Mouse (Mus musculus): ENCODE measurements around the gene Mpz.
"Not testable (repeated sequence)": the region's sequence is repeated elsewhere in the genome, so short reads cannot be mapped to it uniquely, and the experiment has no call there.

Gene Mpz

DNA sequence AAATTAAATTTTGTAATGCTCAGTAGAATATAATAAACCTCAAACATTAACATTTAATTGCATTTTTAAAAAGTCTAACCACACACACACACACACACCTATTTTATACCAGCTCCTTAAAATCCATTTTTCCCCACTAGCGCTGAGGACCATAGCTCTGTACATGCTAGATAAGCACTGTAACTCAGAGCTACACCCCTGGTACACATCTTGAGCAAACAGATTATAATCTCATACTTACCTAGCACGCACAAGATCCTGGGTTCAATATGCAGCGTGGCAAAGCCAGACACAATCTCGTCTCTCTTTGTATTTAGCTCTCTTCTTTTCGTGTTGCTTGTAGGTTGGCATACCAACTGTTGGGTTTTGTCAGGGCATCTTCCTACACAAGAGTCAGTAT lies 26.1 kb upstream of the Mpz start:
- in situ Hi-C loops (cut with MboI; ENCODE audit: low sequenced_read_pairs), result no loop called here

DNA sequence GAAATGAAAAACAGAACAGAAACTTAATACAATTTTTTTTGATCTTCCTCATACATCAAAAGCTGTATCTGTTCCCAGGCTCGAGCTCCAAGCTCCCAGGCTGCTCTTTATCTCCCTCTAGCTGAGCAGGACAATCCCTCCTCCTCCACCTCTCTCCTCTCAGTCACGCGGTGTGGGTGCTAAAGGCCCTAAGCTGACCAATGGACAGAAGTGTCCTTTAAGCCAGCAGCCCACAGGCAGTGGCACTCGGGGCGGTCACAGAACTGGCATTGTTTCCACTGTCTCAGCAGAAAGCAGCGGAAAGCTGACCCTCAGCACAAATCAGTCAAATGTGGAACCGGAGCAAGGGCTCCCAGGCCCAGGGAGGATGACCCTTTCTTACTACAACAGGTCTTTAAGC lies 21.3 kb upstream of the Mpz start:
- in situ Hi-C loops (cut with MboI; ENCODE audit: low sequenced_read_pairs), result no loop called here

DNA sequence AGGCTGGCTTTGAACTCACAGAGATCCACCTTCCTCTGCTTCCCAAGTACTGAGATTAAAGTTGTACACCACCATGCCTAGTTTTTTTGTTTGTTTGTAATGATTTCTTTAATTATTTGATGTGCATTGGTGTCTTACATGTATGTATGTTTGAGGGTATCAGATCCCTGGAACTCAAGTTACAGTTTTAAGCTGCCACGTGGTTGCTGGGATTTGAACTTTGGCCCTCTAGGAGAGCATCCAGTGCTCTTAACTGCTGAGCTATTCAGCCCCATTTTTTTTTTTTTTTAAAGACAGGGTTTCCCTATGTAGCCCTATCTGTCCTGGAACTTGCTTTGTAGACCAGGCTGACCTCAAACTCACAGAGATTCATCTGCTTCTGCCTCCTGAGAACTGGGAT lies 19.5 kb upstream of the Mpz start:
- in situ Hi-C loops (cut with MboI; ENCODE audit: low sequenced_read_pairs), result loop anchor here (5.0 kb wide), 1 partner anchor 91 kb away; the partner anchor contains the start of gene Tomm40l

DNA sequence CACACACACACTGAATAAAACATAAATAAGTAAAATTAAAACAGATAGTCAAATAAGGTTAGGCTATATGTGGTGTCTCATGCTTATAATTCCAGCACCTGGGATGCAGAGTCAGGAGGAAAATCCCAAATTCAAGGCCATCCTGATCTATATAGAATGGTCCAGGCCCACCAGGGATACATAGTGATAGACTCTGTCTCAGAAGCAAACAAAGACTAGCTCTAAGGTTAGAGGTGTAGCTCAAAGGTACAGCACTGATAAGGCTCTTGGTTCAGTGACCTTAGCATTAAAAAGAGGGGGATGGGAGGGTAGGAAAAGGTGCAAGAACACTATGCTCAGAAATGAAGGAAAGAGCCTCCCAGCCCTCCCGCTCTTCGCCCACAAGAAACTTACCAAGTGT lies 14.9 kb upstream of the Mpz start:
- in situ Hi-C loops (cut with MboI; ENCODE audit: low sequenced_read_pairs), result no loop called here

DNA sequence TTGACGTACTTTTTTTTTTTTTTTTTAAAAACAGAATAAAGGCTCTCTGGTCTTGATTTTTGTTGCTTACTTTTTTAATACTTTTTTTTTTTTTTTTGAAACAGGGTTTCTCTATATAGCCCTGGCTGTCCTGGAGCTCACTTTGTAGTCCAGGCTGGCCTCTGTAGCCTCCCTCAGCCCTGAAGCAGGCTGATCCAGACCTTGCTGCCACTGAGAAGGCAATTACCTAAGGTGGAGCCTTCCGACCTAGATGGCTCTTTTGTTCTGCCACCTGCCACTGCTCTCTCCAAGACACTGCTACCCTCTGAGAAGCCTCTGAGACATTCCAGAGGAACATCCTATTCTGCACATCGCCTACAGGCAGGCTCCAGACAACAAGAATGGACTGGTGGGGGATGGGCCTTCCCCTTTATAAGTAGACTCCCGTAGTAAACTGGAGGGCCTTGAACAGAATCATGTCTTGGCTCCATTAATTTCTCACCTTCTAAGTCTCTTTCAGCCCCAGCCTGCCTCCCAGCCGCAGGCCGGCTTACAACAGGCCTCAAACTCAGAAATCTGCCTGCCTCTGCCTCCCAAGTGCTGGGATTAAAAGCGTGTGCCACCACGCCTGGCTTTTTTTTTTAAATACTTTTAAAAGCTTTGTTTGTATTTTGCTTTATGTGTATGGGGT lies 12.9 kb upstream of the Mpz start:
- in situ Hi-C loops (cut with MboI; ENCODE audit: low sequenced_read_pairs), result not testable (repeated sequence)

DNA sequence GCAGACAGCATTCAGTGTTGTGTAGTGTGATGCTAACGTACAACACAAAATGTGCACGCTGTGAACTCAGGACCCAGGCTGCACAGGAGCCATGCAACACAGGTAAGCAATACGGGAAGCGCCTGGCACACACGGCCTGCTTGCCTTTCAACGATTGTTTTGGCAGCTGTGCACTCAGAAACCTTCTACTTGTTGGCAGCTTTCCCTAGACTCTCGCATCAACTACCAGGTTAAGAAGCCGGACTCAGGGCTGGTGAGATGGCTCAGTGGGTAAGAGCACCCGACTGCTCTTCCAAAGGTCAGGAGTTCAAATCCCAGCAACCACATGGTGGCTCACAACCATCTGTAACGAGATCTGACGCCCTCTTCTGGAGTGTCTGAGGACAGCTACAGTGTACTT lies 7.5 kb upstream of the Mpz start:
- in situ Hi-C loops (cut with MboI; ENCODE audit: low sequenced_read_pairs), result not testable (repeated sequence)

DNA sequence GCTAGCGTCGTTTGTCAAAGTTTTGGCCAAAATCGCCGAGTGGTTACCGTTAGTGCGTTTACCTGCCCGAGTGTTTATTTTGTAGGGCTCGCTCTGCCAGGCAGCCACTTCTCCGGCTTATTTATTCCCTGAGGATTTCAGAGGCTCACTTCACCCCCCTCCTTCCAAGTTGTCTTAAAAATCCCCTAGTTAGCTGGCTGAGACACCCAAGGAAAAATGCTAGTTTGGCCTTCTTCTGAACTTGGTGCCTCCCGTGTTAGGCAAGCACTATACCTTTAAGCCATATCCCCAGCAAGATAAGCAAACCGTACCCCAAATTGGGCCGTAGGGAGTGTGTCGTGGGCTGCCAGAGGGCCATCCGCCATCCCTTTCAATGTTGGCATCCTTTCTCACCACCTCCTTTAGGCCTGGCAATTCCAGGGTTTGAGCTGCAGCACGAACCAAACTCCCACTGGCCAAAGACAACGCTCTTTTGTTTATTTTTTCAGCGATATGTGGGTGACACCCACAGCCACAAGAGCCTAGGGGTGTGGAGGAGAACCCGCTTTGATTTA lies 404 bp downstream of the Mpz start:
- in situ Hi-C loops (cut with MboI; ENCODE audit: low sequenced_read_pairs), result no loop called here

DNA sequence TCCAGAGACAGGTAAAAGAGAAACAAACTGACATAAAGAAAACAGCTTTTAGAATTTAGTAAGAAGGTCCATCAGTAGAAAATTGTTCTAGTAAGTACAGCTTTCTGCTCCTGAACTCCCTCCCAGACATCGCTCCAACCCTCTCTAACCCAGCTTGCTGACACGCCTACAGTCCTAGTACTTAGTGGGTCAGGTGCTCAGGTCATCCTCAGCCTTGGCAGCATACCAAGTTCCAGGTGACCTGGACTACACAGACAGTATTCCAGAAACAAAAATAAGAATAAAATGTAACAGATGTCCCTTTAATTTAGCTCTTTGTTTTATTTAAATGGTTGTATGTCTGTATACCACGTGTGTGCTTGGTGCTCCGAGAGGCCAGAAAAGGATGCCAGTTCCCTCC lies 1.5 kb downstream of the Mpz start:
- in situ Hi-C loops (cut with MboI; ENCODE audit: low sequenced_read_pairs), result no loop called here

DNA sequence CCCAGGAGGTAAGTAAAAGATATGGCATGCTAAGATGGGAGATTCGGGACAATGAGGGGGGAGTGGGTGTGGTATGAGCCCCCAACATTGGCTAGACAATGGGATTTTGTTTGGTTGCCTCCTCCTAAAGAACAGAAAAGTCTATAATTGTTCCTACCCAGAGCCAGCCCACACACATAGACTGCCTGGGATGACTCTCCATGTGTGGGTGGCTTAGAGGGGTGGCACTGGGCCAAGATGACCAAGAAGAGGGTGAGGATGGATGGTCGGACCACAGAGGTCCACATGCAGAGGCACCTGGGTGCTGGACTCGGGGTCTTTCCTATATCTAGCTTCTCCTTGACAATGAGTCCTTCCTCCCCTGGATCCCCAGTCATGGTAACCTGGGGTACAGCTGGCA lies 6.1 kb downstream of the Mpz start:
- in situ Hi-C loops (cut with MboI; ENCODE audit: low sequenced_read_pairs), result no loop called here

DNA sequence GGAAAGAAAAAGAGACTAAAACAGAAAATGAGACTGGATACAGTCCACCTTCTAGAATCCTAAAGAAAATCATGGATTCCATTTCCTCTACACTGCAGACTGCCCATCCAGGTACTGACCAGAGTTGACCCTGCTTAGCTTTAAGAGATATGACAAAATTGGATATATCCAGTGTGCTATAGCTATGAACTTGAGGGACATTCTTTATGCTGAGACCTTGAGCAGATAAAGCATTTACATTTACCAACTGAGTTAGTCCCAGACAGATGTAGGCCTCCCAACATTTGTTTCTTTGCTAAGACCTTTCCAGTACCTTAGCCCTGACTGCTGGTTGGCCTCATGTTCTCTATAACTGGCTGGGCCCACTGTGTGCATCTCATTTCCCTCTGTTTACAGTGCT lies 7.5 kb downstream of the Mpz start:
- in situ Hi-C loops (cut with MboI; ENCODE audit: low sequenced_read_pairs), result no loop called here

DNA sequence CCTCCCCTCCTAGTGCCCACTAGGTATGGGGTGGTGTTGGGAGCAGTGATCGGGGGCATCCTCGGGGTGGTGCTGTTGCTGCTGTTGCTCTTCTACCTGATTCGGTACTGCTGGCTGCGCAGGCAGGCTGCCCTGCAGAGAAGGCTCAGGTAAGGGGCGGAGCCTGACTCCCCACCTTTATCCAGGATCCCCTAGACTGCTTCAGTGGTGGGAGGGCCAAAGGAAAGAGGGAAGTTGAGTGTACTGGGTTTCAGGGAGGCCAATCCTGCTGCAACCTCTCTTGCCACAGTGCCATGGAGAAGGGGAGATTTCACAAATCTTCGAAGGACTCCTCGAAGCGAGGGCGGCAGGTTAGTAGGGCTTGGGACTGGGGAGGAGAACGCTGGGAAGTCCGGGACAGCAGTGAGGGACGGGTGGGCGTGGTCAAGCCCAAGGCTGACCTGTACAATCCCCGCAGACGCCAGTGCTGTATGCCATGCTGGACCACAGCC lies 9.0 kb downstream of the Mpz start:
- in situ Hi-C loops (cut with MboI; ENCODE audit: low sequenced_read_pairs), result no loop called here

DNA sequence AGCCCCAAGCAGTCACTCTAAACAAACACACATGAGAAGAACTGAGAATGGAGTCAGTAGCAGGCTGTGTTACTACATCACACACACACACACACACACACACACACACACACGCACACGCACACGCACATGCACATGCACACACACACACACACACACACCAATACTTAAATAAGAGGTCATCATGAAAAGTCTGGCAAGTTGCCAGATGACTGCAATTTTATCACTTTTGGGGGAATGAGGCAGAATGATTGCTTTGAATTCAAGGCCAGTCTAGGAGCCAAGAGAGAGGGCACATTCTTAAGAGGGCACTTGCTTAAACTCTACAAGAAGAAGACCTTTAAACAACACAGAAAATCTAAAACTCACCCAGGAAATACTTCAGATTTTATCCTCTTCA lies 12.0 kb downstream of the Mpz start:
- in situ Hi-C loops (cut with MboI; ENCODE audit: low sequenced_read_pairs), result no loop called here

DNA sequence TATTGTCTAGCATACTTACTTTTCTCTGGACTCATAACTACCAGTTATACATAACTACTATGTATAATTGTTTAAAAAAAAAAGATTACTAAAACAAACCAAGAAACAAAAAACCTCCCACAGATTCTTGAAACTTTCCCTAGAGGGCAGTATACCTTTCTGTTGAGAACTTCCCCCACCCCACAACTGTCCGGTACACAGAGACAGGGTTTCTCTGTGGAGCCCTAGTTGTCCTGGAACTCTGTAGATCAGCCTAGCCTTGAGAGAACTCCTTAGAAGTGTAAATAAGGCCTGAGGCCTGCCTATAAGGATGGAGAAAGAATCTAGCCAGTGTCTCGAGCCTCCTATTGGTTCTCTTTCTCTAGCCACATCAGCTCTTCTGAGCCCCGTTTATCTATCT lies 13.7 kb downstream of the Mpz start:
- in situ Hi-C loops (cut with MboI; ENCODE audit: low sequenced_read_pairs), result no loop called here

DNA sequence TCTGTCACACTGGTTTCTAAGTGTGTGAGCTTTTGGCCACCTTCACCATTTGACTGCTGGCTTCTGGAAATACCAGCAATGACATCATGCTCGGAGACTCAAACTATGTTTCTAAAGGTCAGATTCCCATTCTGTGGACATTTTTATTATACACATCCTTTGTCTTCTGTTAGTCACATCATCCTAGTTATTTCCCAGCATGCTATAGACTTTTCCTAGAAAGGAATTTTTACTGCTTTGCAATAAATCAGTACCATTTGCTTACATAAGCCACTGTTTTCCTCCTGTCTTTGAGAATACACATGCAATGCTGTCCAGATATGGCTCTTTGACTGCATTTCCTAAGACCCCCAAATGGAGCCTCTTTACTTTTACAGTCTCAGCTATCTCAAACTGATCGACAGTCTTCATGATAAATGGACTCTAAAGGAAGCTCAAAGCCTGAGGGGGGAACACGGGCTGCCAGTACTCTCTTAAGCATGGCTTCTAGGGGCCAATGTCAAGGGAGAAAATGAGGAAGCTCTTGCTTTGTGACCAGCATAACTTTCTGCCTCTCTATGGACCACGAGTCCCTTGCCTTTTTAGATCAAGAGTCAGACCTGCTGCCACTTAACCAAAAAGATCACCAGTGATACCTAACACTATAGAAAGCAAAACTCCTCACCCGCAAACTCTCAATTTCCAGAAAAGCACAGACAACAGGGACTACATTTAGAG lies 15.3 kb downstream of the Mpz start:
- in situ Hi-C loops (cut with MboI; ENCODE audit: low sequenced_read_pairs), result no loop called here

DNA sequence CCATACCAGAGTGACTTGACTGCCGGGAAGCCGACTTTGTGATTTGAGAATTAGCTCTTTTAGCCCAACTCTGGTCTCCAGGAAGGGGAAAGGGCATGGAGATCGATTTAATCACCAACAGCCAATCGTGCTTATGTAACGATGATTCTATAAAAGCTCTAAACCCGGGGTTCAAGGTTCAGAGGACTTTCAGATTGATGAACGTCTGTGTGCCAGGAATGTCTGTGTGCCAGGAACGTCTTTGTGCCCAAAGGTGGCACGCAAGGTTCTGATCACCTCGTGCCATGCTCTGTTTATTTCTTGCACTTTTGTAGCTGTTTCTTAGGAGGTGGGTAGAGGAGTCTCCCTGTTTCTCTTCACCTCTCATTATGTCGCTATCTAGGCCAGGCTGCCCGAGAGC lies 18.4 kb downstream of the Mpz start:
- in situ Hi-C loops (cut with MboI; ENCODE audit: low sequenced_read_pairs), result no loop called here

DNA sequence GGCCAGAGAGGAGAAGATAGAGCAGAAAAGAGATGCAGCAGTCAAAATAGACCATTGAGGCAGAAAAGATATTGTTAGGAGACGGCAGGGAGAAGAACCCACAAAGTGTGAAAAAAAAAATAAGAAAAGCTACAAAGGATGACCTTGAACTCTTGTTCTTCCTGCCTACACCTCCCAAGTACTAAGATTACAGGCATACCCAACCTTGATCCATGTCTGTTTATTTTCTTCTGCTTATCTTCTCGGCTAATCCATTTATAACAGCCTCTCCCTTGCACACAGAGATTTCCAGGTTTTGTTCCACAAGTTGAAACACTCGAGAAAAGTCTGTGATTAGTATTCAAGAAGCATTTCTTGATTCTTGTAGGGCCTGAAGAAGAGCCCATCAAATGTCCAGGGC lies 19.4 kb downstream of the Mpz start:
- in situ Hi-C loops (cut with MboI; ENCODE audit: low sequenced_read_pairs), result no loop called here

DNA sequence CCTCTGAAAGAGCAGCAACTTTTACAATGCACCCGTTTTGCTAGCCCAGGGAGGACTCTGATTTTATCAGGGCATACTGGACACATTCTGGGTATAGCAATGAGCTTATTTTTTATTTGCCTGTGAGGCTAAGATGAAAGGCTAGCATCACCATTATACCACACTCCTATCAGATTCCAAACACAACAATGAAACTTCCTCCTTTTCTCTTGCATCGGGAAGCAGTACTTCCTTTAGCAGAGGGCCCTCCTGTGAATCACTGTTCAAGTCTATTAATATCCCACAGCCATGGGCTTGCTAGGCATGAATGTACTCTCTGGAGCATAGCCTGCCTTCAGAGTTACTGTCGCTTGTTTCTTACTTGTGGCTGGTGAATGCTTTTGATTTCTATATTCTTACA lies 20.6 kb downstream of the Mpz start:
- in situ Hi-C loops (cut with MboI; ENCODE audit: low sequenced_read_pairs), result no loop called here

DNA sequence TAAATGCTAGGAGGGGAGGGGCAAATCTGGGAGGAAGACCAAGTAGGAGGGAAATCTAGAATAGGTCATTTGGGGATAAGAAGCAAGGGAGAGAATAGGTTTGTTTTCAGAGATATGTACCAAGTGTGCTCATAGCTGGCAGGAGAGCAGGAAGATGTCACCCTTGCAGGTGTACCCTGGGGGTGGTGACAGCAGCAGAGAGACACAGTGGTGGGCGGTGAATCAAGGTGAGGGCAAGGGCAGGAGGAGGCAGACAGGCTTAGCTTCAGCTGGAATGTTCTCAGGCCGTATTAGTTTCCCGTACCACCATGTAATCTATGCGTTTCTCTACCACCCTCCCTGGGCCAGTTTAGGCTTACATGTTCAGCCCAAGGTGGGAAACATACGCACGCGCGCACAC lies 22.3 kb downstream of the Mpz start:
- in situ Hi-C loops (cut with MboI; ENCODE audit: low sequenced_read_pairs), result no loop called here

DNA sequence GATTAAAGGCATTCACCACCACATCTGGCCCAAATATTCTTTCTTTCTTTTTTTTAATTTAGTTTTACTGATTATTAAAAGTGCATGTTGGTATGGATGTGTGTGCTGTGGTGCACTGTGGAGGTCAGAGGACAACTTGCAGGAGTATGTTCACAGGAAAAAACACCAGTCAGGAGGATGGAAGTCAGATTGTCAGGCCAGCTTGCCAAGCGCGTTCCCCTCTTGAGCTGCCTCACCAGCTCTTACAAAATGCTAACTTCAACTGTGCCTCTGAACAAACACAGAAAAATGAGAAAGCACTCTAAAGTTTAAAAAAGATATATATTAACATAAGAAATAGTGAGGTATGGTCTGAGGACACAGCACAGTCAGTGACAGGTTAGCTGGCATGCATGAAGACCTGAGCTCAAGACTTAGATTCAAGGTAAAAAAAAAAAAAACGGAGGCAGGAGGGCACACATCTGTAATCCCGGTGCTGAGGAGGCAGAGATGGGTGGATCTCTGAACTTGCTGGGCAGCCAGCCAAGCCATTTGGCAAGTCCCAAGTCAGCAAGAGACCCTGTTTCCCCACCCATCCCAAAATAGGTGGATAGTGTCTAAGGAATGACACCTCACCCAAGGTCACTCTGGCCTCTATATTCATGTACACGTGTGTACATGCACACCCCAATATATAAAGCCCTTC lies 29.1 kb downstream of the Mpz start:
- in situ Hi-C loops (cut with MboI; ENCODE audit: low sequenced_read_pairs), result no loop called here

DNA sequence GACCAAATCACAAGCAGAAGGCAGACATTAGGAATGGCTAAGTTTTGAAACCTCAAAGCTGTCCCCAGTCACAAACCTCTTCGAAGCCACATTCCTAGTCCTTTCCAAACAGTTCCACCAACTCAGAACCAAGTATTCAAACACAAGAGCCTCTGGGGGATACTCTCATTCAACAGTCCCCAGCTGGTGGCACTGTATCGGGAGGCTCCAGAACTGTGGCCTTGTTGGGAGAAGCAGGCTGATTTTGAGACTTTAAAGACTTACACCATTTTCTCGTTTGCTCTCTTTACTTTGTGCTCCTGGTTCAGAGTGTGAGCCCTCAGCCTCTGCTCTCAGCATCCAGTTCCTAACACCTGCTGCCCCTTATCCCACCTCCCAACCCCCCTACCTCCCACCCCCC lies 32.5 kb downstream of the Mpz start:
- in situ Hi-C loops (cut with MboI; ENCODE audit: low sequenced_read_pairs), result no loop called here

DNA sequence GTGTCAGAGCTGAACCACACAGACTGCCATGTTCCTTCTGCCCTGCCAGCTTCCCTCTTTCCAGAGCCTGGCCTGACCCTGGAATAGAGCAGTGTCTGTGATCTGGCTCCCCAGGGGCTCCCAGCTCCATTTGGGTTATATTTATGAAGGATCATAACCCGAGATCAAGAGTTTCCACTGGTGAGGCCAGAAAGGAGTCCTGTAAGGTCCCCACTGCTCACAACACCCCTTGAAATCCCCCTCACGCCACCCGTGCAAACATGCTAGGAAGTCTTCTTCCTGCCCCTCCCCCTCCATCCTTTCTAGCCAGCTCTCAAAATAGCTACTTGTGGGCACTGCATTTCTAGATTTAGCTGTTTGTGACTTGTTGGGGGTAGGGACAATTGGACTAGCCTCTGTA lies 33.1 kb downstream of the Mpz start:
- in situ Hi-C loops (cut with MboI; ENCODE audit: low sequenced_read_pairs), result no loop called here

DNA sequence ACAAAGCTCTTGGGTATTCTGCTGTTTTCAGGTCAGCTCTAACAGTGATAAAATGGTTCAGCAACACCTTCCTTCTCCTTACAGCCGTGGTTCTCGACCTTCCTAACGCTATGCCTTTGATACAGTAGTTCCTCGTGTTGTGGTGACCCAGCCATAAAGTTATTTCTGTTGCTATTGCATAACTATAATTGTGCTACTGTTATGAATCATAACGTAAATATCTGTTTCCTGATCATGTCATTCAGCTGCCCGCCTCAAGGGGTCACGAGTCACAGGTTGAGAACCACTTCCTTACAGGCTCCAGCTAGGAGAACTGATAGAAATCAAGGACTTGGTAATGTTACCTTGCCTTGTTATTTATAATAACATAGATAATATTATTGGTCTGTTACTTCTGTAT lies 33.8 kb downstream of the Mpz start:
- in situ Hi-C loops (cut with MboI; ENCODE audit: low sequenced_read_pairs), result no loop called here
